Mouse (Mus musculus) testis, adult 2 months (tissue): ENCODE data around the gene Slc12a8.

Experiments used
- CTCF ChIP-seq: fragments of 200-500 bp; IDR thresholded peaks from 2 replicates; pipeline ENCODE4 v1.5.1; 2012; ENCODE audit warnings: low read depth, mild to moderate bottlenecking, inconsistent platforms, low read length, moderate library complexity; ENCODE audit not compliant: control insufficient read depth, insufficient read depth, insufficient replicate concordance
- POLR2A ChIP-seq: fragments of 200-500 bp; IDR thresholded peaks from 2 replicates; pipeline ENCODE4 v1.6.1; 2012; ENCODE audit warnings: low read depth, mild to moderate bottlenecking, inconsistent platforms, low read length, moderate library complexity; ENCODE audit not compliant: control insufficient read depth

DNA sequence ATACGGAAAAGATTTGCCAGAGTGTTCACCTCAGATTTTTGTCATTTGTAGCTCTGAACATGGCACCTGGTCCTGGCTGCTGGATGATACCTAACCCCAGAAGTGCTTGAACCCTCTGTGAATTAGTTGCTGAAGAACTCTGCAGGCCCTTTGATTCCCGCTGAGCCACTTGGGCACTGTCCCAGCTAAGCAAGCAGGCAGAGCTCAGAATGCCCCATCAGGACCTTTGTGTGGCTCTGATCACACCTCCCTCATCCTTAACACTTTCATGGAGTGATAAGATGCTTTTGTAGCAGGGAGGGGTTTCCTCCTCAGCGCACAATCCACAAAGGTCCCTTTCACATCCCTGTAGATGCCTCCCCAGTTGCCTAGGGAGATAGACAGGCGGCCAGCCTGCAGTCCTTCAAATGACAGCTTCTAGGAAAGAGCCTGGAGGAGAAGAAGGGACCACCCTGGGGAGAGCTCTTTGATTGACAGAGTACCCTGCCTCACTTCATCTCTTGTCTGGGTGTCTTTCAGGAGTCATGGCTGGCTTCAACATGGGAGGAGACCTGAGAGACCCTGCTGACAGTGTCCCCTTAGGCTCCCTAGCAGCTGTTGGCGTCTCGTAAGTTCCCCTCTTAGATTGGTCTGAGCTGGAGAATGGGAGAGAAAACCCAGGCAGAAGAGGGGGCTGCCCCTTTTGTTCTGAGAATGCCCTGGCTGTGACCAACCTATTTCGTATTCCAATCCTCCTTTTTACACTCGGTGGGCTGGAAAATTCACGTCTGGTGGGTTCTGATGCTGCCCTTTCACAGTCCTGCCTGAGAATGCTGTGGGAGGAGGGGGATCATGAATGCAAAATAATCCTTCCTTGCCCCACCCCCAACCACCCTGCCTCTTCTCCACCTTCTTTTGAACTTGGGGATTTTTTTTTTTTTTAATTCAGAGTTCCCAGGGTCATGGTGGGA, 88.8 kb downstream of the Slc12a8 start:
- TF ChIP-seq POLR2A, result no peak
- no peak for TF ChIP-seq CTCF
